Mouse (Mus musculus): ENCODE data around the gene Glrx2. TPM values are rescaled to one million over a fixed set of nuclear protein-coding genes. Genes with fewer than 3 reads are reported as not detected.

Gene Glrx2
- total RNA-seq, 2 experiments from 2014 or later = 69.4 to 77.9 TPM

DNA sequence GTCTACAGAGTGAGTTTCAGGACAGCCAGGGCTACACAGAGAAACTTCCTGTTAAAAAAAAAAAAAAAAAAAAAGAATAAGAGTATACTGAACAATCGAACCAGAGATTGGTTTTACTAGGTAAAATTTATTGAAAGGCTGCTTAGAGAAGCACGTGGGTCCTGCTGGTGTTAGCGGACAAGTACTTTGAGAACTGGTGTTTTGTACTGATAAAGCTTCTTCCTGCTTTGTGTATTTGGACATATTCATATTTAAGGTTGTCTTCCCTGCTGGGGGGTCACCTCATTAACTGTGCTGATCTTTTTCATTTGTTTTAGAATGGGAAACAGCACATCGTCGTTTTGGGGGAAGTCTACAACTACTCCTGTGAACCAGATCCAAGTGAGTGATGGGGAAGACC, 25.2 kb downstream of the Glrx2 start:
- no peak for DNase-seq (ENCODE audit: low spot score)

GRCm38 (mm10) chr1:143742186-143742585, 26.0 kb downstream of the Glrx2 start:
- no peak for DNase-seq (ENCODE audit: low spot score)

- DNase-seq (ENCODE audit: low spot score) = no peak
Measured at GRCm38 (mm10) chr1:143745871-143746270, 29.7 kb downstream of the Glrx2 start.

- no peak for DNase-seq (ENCODE audit: low spot score)
Measured at GRCm38 (mm10) chr1:143762159-143762558, 46.0 kb downstream of the Glrx2 start.

DNA sequence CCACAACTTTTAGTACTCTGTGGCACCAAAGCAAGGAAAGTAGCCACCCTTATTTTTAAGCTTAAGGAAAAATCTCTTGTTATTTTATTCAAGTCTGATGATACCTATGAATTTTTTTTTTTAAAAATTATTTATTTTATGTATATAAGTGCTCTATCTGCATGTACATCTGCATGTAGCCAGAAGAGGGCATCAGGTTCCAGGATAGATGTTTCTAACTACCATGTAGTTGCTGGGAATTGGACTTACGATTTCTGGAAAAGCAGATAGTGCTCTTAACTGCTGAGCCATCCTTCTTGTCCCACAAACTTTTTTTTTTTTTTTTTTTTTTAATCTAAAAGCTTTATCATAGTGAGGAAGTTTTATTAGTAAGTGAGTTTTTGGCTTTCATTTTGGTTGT, 48.3 kb downstream of the Glrx2 start:
- DNase-seq (ENCODE audit: low spot score) = no peak

GRCm38 (mm10) chr1:143765801-143766200, 49.7 kb downstream of the Glrx2 start:
- no peak for DNase-seq (ENCODE audit: low spot score)

DNA sequence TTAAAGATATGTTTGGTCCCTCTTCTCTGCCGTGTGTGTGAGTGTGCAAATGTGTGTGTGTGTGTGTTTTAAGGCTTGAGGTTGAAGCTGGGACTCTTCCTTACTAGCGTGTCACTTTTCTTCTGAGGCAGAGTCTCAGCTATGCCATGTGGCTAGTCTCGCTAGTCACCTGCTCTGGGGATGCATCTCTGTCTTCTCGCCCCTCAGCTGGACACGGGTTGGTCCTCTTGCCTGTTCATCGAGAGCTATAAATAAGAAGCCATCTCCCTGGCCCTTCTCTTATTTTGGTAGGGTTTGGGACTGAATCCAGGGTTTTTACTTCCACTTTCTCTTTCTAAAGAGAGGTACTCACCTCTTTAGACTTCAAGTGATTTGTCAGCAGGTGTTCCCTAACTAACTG, 50.1 kb downstream of the Glrx2 start:
- DNase-seq (ENCODE audit: low spot score) = no peak

DNA sequence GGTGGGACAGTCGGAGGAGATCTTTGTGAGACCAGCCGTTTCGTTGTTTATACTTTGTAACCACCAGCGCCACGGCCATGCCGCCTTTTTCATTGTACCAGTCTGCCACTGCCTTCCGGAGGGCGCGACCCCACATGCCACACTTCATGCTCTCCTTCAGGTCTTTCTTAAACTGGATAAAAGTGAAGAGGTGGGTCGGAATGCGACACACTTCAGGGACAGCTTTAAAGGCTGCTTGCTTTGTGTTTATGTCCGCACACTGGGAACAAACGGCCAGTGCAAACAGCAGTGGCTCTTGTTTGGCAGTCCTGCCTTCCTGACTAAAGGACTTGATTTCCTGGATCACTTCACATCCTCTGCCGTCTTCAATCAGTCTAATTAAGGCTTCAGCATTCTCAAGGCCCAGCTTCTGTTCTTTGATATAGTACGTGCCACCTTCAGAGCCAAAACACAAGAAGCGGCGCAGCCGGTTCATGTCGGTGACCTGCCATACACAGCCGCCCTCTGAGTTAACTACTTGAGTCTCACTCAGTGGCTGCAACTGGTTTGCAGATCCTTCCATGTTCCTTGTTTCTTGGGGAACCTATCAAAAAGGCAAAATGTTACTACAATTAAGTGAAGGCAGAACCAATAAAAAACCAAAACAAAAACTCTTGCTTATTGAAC, 54.4 kb downstream of the Glrx2 start:
- no peak for DNase-seq (ENCODE audit: low spot score)

- no peak for DNase-seq (ENCODE audit: low spot score)
Measured at GRCm38 (mm10) chr1:143773082-143773481, 56.9 kb downstream of the Glrx2 start.

DNA sequence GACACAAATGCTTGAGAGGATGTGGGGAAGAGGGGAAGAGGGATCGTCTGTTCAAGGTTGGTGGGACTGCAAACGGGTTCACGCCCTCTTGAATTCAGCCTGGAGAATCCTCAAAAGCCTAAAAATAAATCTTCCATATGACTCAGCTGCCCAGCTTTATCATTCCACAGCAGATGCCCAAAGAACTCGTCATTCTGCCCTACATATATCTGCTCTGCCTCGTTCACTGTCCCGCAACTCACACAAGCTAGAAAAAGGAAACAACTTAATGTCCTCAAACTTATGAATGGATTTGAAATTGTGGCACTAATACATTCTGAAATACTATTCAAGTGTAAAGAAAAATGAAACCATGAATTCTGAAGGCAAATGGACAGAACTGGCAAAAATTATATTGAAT, 57.8 kb downstream of the Glrx2 start:
- DNase-seq (ENCODE audit: low spot score) = no peak

DNA sequence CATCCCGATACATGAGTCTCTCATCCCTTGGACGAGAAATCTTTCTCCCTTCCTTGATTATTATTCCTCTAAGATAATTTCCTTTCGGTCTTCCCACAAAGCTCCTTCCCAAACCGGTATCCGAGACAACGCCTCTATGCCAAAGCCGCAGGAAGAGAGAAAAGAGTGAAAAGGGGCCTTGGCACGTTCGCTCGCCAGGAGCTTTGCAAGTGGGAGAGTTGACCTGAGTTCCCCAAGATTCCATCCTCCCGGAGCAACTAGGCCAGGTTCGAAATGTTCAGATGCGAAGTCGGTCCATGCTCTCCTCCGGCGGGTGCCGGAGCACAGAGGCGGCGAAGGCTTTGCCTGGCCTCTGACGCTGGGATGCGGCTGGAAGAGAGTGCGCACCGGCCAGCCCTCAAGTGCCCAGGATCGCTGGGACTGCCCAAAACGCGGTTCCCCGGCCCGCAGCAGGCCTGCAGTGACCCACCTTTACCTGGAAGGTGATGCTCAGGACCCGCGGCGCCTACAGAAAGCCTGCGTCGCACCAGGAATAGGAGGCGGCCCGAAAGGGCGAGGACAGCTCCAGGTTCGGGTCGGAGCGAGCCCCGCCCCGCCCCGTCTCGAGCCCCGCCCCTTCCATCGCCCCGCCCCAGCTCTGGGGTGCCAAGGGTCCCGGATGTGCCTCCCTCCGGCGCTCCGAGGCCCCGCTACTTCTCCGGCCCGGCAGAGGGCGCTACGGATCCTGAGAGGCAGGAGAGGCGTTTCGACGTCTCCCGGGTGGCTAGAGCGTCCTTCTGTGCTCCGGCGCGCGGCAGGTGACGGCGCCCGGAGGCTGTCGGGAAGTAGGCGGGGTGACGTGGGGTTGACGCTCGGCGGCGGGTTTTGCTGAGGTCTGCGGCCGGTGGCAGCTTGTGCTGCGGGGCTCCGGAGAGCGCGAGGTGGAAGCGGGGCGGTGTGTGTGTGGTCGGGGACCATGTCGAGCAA, 60.6 kb downstream of the Glrx2 start, which contains the start of the genes Trove2 and Uchl5:
Gene Trove2 (minus strand): TSS at position 623 of the 966 bp plus-strand sequence.
Gene Uchl5 (plus strand): TSS at position 827 of the 966 bp plus-strand sequence.
- peak; percentile 98 for DNase-seq (ENCODE audit: low spot score)

- no peak for DNase-seq (ENCODE audit: low spot score)
Measured at GRCm38 (mm10) chr1:143777558-143778218, 61.5 kb downstream of the Glrx2 start.

DNA sequence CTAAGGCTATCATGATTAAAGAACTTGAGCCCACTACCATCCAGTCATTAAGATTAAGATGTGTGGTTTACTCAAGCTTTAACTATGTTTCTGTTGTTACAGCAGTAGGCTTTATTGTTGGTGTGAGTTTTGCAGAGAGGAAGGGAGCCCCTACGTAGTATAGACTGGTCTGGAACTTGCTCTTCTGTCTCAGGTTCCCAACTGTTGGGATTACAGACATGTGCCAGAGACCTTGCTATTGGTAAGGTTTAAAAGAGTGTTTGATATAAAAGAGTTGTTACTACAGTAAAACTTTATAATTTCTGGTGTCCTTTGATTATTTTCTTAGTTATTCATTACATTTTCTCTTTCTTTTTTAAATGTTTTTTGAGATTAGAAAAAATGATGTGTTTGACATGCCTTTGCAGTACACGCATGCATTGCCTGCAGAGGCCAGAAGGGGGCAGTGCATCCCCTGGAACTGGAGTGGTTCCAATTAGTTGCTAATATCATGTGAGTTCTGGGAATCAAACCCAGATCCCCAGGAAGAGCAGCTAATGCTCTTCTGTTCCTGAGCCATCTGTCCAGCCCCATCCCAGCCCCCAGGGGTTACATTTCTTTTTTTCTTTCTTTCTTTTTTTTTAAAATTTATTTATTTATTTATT, 72.6 kb downstream of the Glrx2 start:
- peak; percentile 13 for DNase-seq (ENCODE audit: low spot score)

Other genes starting within 250 kb of the Glrx2 start
- gene B3galt2, start 75.7 kb upstream of the Glrx2 start, total RNA-seq (2021) = under 1 TPM; 0.53 to 0.76 TPM
- gene Cdc73, start 13.4 kb upstream of the Glrx2 start, total RNA-seq (2021) = 10 to 100 TPM; 47.1 to 54.6 TPM
- 1 to 10 TPM; 2.9 to 3.5 TPM for gene Trove2, start 60.7 kb downstream of the Glrx2 start, total RNA-seq (2021)
- 10 to 100 TPM; 19.0 to 22.0 TPM for gene Uchl5, start 60.9 kb downstream of the Glrx2 start, total RNA-seq (2021)

All from gastrocnemius, adult 18-20 months (tissue).